Mouse (Mus musculus) inflammation-experienced regulatory T-cells (primary cell): ENCODE data around the gene Tmem204. TPM values are rescaled to one million over a fixed set of nuclear protein-coding genes. Genes with fewer than 3 reads are reported as not detected.

Experiments
- polyA plus RNA-seq, 2 experiments: library from polyadenylated mRNA; unstranded; fragments of 100-300 nt; shearing (Covaris generic); gene quantifications; one replicate each; pipeline ENCODE4 v1.2.1; 2017

Tmem204 gene
- 1 to 10 TPM; 1.6 to 1.7 TPM for polyA plus RNA-seq

DNA sequence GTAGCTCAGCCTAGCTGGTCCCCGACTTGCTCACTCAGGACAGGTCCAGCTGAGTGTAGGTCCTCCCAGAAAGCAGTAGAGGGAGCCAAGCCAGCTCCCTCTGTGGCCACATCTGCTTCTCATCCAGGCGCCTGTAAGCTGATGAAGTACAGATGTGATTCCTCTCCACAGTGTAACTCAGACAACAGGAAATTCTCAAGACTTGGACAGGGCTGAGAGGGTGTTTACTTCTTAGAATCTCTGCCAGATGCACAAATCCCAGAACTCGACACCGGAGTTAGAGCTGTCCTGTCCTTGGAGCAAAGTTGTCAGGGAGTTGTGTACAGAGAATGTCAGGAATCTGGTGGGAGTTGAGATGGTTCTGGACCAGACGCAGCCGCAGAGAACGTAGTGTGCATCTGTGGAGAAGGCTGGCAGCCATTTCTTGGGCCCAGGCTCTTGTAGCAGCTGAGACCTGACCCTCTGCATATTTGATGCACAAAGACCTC, at the start of gene Tmem204:
Tmem204 (minus strand) TSS at position 148 of the 488 bp plus-strand sequence.

GRCm38 (mm10) chr17:25120406-25120805, 37.0 kb upstream of the Tmem204 start, which contains the start of gene Ptx4:
Gene Ptx4, plus strand, starts transcription at chr17:25120760.

GRCm38 (mm10) chr17:25115664-25116432, 32.5 kb upstream of the Tmem204 start, which contains the start of gene Telo2:
Gene Telo2, minus strand, starts transcription at chr17:25115967.

DNA sequence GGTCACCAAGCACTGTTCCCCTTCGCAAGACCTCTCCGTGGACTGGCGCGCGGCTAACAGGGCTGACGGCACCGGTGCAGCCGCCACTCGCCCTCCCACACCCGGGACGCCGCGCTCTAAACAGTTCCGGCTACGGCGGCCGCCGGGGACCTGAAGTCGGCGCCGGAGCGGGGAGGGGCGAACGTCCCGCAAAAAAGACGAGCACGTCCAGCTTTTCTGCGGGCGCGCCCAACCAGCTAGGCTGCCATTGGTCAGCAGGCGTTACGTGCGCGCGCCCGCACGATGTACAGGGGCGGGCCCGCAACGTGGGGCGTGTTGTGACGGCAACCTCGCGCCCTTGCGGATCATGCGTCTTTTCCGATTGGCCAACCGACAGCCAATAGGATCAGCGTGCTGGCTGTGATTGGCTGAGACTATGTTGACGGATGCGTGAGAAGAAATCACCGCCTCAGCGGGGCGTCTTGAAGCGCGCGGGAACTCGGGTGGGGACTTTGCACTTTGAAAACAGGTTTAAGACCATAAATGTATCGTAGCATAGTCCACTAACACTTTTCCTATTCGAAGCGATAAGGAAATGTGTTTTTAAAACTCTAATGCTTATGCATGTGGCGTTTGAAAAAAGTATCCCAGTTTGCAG, 67.6 kb downstream of the Tmem204 start, which contains the start of the genes Cramp1l and Ift140:
Cramp1l (minus strand) TSS at position 134 of the 637 bp plus-strand sequence.
Ift140 (plus strand) TSS at position 431 of the 637 bp plus-strand sequence.

Other genes starting within 250 kb of the Tmem204 start
- gene Hagh, start 243.4 kb downstream of the Tmem204 start, polyA plus RNA-seq, result 10 to 100 TPM; 32.9 to 51.8 TPM
- gene Fahd1, start 233.2 kb downstream of the Tmem204 start, polyA plus RNA-seq, result 1 to 10 TPM; 2.0 to 4.4 TPM
- under 1 TPM; 0.71 to 0.89 TPM for gene Igfals, start 217.6 kb downstream of the Tmem204 start, polyA plus RNA-seq
- 100 to 1,000 TPM in 1 of 2 experiments, 10 to 100 TPM in 1; 98.2 to 103 TPM for gene Nubp2, start 197.2 kb downstream of the Tmem204 start, polyA plus RNA-seq
- gene Spsb3, start 196.9 kb downstream of the Tmem204 start, polyA plus RNA-seq, result 10 to 100 TPM; 64.7 to 65.4 TPM
- 10 to 100 TPM; 45.4 to 49.2 TPM for gene Eme2, start 188.5 kb downstream of the Tmem204 start, polyA plus RNA-seq
- gene Mrps34, start 188.5 kb downstream of the Tmem204 start, polyA plus RNA-seq, result 10 to 100 TPM; 75.4 to 84.7 TPM
- gene Nme3, start 187.1 kb downstream of the Tmem204 start, polyA plus RNA-seq, result 10 to 100 TPM; 41.3 to 53.5 TPM
- gene Mapk8ip3, start 146.6 kb downstream of the Tmem204 start, polyA plus RNA-seq, result 10 to 100 TPM; 47.9 to 60.0 TPM
- 10 to 100 TPM; 25.0 to 31.5 TPM for gene Jpt2, start 122.9 kb downstream of the Tmem204 start, polyA plus RNA-seq
- 10 to 100 TPM in 1 of 2 experiments, 1 to 10 TPM in 1; 8.2 to 10.2 TPM for gene Cramp1l, start 67.8 kb downstream of the Tmem204 start, polyA plus RNA-seq
- gene Ift140, start 67.5 kb downstream of the Tmem204 start, polyA plus RNA-seq, result 10 to 100 TPM; 20.7 to 27.0 TPM
- gene Telo2, start 32.4 kb upstream of the Tmem204 start, polyA plus RNA-seq, result 10 to 100 TPM; 27.2 to 36.5 TPM
- 1 to 10 TPM in 1 of 2 experiments, not detected in 1; 3.6 TPM for gene Ptx4, start 37.2 kb upstream of the Tmem204 start, polyA plus RNA-seq
- gene Clcn7, start 49.8 kb upstream of the Tmem204 start, polyA plus RNA-seq, result 10 to 100 TPM; 32.2 to 36.1 TPM
- under 1 TPM in 1 of 2 experiments, not detected in 1; 0.47 TPM for gene Ccdc154, start 78.9 kb upstream of the Tmem204 start, polyA plus RNA-seq
- not detected for gene Gm38655, start 91.9 kb upstream of the Tmem204 start, polyA plus RNA-seq
- gene BC003965, start 101.0 kb upstream of the Tmem204 start, polyA plus RNA-seq, result 10 to 100 TPM; 27.3 to 34.1 TPM
- 10 to 100 TPM; 40.2 to 46.5 TPM for gene Unkl, start 104.8 kb upstream of the Tmem204 start, polyA plus RNA-seq
- 100 to 1,000 TPM in 1 of 2 experiments, 10 to 100 TPM in 1; 92.8 to 106 TPM for gene Gnptg, start 156.5 kb upstream of the Tmem204 start, polyA plus RNA-seq
- gene Tsr3, start 156.6 kb upstream of the Tmem204 start, polyA plus RNA-seq, result 10 to 100 TPM; 45.7 to 51.8 TPM
- gene Baiap3, start 172.8 kb upstream of the Tmem204 start, polyA plus RNA-seq, result 10 to 100 TPM; 18.0 to 45.5 TPM
- 100 to 1,000 TPM; 561 to 579 TPM for gene Ube2i, start 191.0 kb upstream of the Tmem204 start, polyA plus RNA-seq
- gene Prss34, start 214.8 kb upstream of the Tmem204 start, polyA plus RNA-seq, result 1 to 10 TPM in 1 of 2 experiments, under 1 TPM in 1; 0.13 to 2.9 TPM
- not detected for gene Prss28, start 225.1 kb upstream of the Tmem204 start, polyA plus RNA-seq
- gene Prss29, start 235.1 kb upstream of the Tmem204 start, polyA plus RNA-seq, result not detected